Mouse (Mus musculus) mammary gland, adult 2 months (tissue): ENCODE measurements around the gene Sema7a. TPM values are rescaled to one million over a fixed set of nuclear protein-coding genes. Genes with fewer than 3 reads are reported as not detected.

Source experiments
- polyA plus RNA-seq: library from polyadenylated mRNA; depleted of rRNA; stranded (reverse); fragments of >200 nt; gene quantifications from 2 replicates; pipeline ENCODE4 v1.2.3, GENCODE M21; 2012; ENCODE audit warnings: low replicate concordance; rRNA removed

Sema7a gene
- 26.7 and 42.6 TPM in 2 replicates for polyA plus RNA-seq

DNA sequence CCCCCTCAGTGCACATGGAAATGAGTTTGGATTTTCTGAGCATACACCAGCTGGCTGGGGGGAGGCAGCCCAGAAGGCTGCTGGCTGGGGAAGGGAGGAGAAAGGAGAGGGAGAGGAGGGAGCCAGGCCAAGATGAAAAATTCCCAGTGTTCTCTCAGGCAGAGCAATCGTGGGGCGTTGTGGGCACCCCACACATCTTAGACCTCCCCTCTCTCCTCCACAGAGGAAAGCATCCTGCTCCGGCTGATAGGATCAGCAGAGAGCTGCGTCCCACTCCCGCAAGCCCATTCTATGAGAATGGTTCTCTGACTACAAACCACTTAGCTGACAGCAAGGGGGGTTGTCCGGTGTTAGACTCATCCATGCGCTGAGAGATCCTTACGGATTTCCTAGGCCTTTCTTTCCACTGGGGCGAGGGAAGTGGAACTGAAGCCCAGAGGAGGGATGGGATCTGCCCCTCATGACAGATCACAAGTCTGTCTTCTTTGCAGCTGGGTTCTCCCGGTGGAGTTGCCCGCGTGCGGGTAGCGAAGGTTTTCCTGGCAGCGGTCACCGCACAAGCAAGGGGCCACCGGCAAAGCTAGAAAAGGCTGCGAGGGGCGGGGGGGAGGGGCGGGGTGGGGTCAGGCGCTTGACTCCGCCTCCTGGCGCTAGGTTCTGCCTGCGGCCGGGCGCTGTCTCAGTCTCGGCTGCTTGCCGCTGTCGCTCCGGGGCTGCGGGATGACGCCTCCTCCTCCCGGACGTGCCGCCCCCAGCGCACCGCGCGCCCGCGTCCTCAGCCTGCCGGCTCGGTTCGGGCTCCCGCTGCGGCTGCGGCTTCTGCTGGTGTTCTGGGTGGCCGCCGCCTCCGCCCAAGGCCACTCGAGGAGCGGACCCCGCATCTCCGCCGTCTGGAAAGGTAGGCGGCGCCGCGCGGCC, at the start of gene Sema7a:
Sema7a (plus strand) TSS at position 682 of the 918 bp plus-strand sequence.

DNA sequence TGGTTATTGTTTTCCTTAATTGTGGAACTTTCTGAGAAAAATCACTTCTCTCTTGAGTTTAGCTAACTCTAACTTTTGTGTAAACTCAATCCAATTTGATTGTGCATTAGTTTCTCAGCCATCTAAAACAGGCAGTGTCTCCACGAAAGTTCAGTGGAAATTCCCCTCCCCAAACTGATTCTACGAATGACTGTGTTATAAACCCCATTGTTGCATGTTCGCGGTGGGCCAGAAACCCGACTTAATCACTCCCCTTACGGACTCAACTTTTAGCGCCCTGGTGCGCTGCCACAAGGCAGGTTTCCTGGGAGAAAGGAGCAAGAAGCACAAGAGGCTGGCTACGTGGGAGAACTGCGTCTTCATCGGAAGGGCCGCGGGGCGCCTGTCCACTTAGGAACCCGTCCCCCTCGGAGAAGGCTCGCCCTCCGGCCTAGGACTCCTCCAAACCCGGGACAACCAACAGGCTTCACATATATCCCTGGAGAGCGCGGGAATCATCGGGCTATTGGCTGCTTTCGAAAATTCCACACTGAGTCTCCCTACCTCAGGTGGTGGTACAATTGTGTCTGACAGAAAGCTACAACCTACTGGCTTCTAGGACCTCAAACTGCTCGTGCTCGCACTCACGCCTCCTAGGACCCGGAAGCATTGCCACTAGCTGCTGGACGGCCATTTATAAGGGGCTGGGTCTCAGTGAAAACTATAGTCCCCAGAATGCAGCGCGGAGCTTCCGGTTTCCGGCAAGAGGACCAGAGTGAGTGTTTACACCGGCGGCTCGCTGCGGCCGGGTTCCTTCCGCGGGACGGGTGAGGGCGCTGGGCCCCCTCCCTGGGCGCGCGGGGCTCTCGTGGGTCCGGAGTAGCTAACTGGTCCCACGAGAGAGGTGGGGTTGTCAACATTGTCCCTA, 29.4 kb upstream of the Sema7a start, which contains the start of gene Ubl7:
Ubl7 (plus strand) TSS at position 726 of the 907 bp plus-strand sequence.

DNA sequence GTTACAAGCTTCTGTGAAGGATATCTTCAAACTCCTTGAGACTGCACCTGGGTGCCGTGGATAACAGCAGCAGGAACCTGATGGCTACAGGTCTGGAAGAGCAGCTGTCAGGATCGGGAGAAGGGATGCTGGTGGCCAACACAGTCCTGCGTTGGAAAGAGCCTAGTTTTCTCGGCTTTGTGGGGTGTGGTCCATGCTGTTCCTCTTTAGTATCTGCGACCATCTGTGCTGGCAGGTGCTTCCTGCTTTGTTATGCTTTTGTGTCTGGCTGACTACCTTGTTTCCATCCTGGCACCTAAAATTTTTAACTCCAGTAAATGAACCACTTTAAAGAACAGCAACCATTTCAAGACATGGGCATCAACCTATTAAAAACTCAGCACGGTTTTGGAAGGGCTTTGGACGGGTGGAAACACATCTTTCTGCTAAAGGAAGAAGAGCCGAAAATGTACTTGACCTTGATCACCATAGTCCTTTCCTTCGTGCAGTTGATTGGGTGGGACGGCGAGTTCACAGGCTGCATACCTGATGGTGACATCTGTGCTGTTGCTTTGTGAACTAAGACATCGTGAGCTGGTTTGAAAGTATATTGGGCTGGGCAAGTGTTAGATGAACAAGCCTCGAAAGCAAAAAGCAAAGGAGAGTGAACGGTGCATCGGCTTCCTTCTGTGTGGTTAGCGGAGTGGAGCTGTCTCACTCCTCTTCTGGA, 66.0 kb downstream of the Sema7a start, which contains the start of gene Cyp11a1:
Cyp11a1 (plus strand) TSS at position 659 of the 709 bp plus-strand sequence.

Other genes starting within 250 kb of the Sema7a start
- gene Edc3, start 231.6 kb upstream of the Sema7a start, polyA plus RNA-seq = 11.0 and 14.9 TPM in 2 replicates
- gene Clk3, start 174.3 kb upstream of the Sema7a start, polyA plus RNA-seq = 82.5 and 138 TPM in 2 replicates
- 18.6 and 25.9 TPM in 2 replicates for gene Arid3b, start 103.3 kb upstream of the Sema7a start, polyA plus RNA-seq
- 156 and 194 TPM in 2 replicates for gene Ubl7, start 29.1 kb upstream of the Sema7a start, polyA plus RNA-seq
- gene Cyp11a1, start 66.3 kb downstream of the Sema7a start, polyA plus RNA-seq = 1.1 and 1.8 TPM in 2 replicates
- 9.5 and 12.0 TPM in 2 replicates for gene Stra6, start 123.7 kb downstream of the Sema7a start, polyA plus RNA-seq
- gene Ccdc33, start 178.7 kb downstream of the Sema7a start, polyA plus RNA-seq = 0.45 and 0.55 TPM in 2 replicates